Mouse (Mus musculus): ENCODE measurements around the gene Tbc1d5.
"Not testable (repeated sequence)": the region's sequence is repeated elsewhere in the genome, so short reads cannot be mapped to it uniquely, and the experiment has no call there.

DNA sequence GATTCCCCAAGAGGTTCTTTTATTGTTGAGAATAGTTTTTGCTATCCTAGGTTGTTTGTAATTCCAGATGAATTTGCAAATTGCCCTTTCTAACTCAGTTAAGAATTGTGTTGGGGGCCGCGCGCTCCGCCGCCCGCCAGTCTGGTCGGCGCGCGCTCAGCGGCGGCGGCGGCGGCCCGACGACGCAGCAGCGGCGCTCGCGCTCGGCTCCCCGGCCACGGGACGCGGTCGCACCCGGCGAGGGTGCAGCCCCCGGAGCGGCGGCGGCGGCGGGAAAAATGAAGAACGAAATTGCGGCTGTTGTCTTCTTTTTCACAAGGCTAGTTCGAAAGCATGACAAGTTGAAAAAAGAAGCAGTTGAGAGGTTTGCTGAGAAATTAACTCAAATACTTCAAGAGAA, 480.7 kb downstream of the Tbc1d5 start:
- TF ChIP-seq ZNF384 (IDR thresholded peaks at IDR 0.05; ENCODE audit: low read depth, low read length); CHD2 (IDR thresholded peaks at IDR 0.05; ENCODE audit: low read depth, low read length); HCFC1 (IDR thresholded peaks at IDR 0.05; ENCODE audit: borderline replicate concordance, insufficient read depth, low read length); MAFK (IDR thresholded peaks at IDR 0.05; ENCODE audit: insufficient read depth, low read depth, low read length); ZC3H11A (IDR thresholded peaks at IDR 0.05; ENCODE audit: borderline replicate concordance, low read depth, low read length): not testable (repeated sequence)
